In genomic region chr8:13209770-13210169, GRCm38 (mm10) we compare ENCODE assay signal across 16 mouse cellular contexts. TPM values are rescaled to one million over a fixed set of nuclear protein-coding genes. Genes with fewer than 3 reads are reported as not detected.
DNase-seq lines count a peak whose midpoint lies in the region; ATAC-seq and TF ChIP-seq lines count a peak whose summit lies in the region.
"Had no signal": no experiment of that assay in that cellular context is flagged by ENCODE, and none has a peak within 500 bp of the region (broad histone marks: within the 10 kb centered on the region; RNA-seq: fewer than 3 reads in every experiment).

No protein-coding gene starts in this region.

- no peak for TF ChIP-seq CTCF in cerebellum, adult 2 months (IDR thresholded peaks at IDR 0.05; ENCODE audit: borderline replicate concordance, insufficient read depth, low read depth, low read length)

- H3K9ac ChIP-seq in midbrain, embryonic 12.5 days (replicated peaks) = peak overlapping the region; percentile 32; the same call in 1 of the 2 replicates
- no peak overlapping the region for H3K9ac ChIP-seq in midbrain, embryonic 11.5 days (ENCODE audit: low read length)
- peak overlapping the region; percentile 12 for H3K9ac ChIP-seq in liver, embryonic 13.5 days
- H3K9ac ChIP-seq in kidney, embryonic 16.5 days (replicated peaks; ENCODE audit: low read length) = no peak overlapping the region
- H3K9ac ChIP-seq: forebrain, embryonic 12.5 days; neural tube, embryonic 12.5 days had no signal

- H3K4me2 ChIP-seq in midbrain, embryonic 12.5 days (replicated peaks) = no peak overlapping the region
- H3K4me2 ChIP-seq in midbrain, embryonic 11.5 days = no peak overlapping the region
- peak overlapping the region; percentile 44; the same call in 1 of the 2 replicates for H3K4me2 ChIP-seq in liver, embryonic 13.5 days
- H3K4me2 ChIP-seq in kidney, embryonic 16.5 days (replicated peaks; ENCODE audit: low read depth, low read length) = no peak overlapping the region
- H3K4me2 ChIP-seq: forebrain, embryonic 12.5 days; neural tube, embryonic 12.5 days had no signal

- H3K27ac ChIP-seq in midbrain, embryonic 12.5 days (replicated peaks) = no peak overlapping the region
- H3K27ac ChIP-seq in midbrain, embryonic 11.5 days (ENCODE audit: low read depth, low read length) = no peak overlapping the region
- H3K27ac ChIP-seq in heart, embryonic 10.5 days = peak overlapping the region; percentile 83
- H3K27ac ChIP-seq in liver, embryonic 13.5 days = peak overlapping the region; percentile 90
- no peak overlapping the region for H3K27ac ChIP-seq in kidney, embryonic 16.5 days (ENCODE audit: low read length)
- no peak overlapping the region for H3K27ac ChIP-seq in cerebellum, adult 2 months (ENCODE audit: insufficient read depth, low read length)
- H3K27ac ChIP-seq: forebrain, embryonic 12.5 days; hindbrain, embryonic 10.5 days; midbrain, embryonic 10.5 days; neural tube, embryonic 12.5 days had no signal

- 78% methylated on average over 1 of the region's 1 CpGs for WGBS in midbrain, embryonic 12.5 days
- WGBS in midbrain, embryonic 11.5 days = 82% methylated on average over 1 of the region's 1 CpGs
- 35% methylated on average over 1 of the region's 1 CpGs for WGBS in heart, embryonic 10.5 days
- WGBS in liver, embryonic 13.5 days (ENCODE audit: insufficient replicate concordance) = 90% methylated on average over 1 of the region's 1 CpGs
- 70% methylated on average over 1 of the region's 1 CpGs for WGBS in kidney, embryonic 16.5 days
- 39% methylated on average over 1 of the region's 1 CpGs for WGBS in cerebellum, adult 2 months

- no peak for TF ChIP-seq POLR2A in cerebellum, adult 2 months (IDR thresholded peaks at IDR 0.05; ENCODE audit: borderline replicate concordance, insufficient read depth, low read length)

- 0 out of 2 replicates have a peak, but pooled peaks cover 5% of the 10 kb centered on the region for H3K27me3 ChIP-seq in midbrain, embryonic 12.5 days
- H3K27me3 ChIP-seq in midbrain, embryonic 11.5 days (ENCODE audit: control insufficient read depth, insufficient read depth, low read length) = no peaks in the 10 kb centered on the region
- H3K27me3 ChIP-seq in heart, embryonic 10.5 days (ENCODE audit: insufficient read depth, poor library complexity, severe bottlenecking) = no peaks in the 10 kb centered on the region
- no peaks in the 10 kb centered on the region for H3K27me3 ChIP-seq in liver, embryonic 13.5 days
- no peaks in the 10 kb centered on the region for H3K27me3 ChIP-seq in kidney, embryonic 16.5 days (ENCODE audit: insufficient read depth, low read length)
- H3K27me3 ChIP-seq in cerebellum, adult 2 months (ENCODE audit: control insufficient read depth, insufficient read depth, low read length) = no peaks in the 10 kb centered on the region
- H3K27me3 ChIP-seq: forebrain, embryonic 12.5 days; neural tube, embryonic 12.5 days had no signal

- H3K36me3 ChIP-seq in midbrain, embryonic 12.5 days = no peaks in the 10 kb centered on the region
- no peaks in the 10 kb centered on the region for H3K36me3 ChIP-seq in midbrain, embryonic 11.5 days (ENCODE audit: control insufficient read depth, insufficient read depth, low read length)
- no peaks in the 10 kb centered on the region for H3K36me3 ChIP-seq in heart, embryonic 10.5 days
- no peaks in the 10 kb centered on the region for H3K36me3 ChIP-seq in liver, embryonic 13.5 days
- H3K36me3 ChIP-seq in kidney, embryonic 16.5 days (ENCODE audit: insufficient read depth, low read length) = no peaks in the 10 kb centered on the region
- H3K36me3 ChIP-seq: forebrain, embryonic 12.5 days; hindbrain, embryonic 10.5 days; midbrain, embryonic 10.5 days; neural tube, embryonic 12.5 days had no signal

- peaks cover 9% of the 10 kb centered on the region for H3K4me1 ChIP-seq in midbrain, embryonic 12.5 days
- H3K4me1 ChIP-seq in midbrain, embryonic 11.5 days (ENCODE audit: control insufficient read depth, insufficient read depth, low read length) = peaks cover 5% of the 10 kb centered on the region; the same call in 1 of the 2 replicates
- H3K4me1 ChIP-seq in heart, embryonic 10.5 days = peaks cover 59% of the 10 kb centered on the region
- H3K4me1 ChIP-seq in liver, embryonic 13.5 days (replicated peaks) = peaks cover 81% of the 10 kb centered on the region
- H3K4me1 ChIP-seq in kidney, embryonic 16.5 days (ENCODE audit: insufficient read depth, low read length) = peaks cover 8% of the 10 kb centered on the region
- no peaks in the 10 kb centered on the region for H3K4me1 ChIP-seq in cerebellum, adult 2 months (ENCODE audit: control insufficient read depth, insufficient read depth, low read length)

- no peak for DNase-seq in midbrain, embryonic 11.5 days (ENCODE audit: low spot score, missing footprints)
- DNase-seq in heart, embryonic 10.5 days (ENCODE audit: low spot score) = peak; percentile 87
- DNase-seq in liver, embryonic 13.5 days = no peak
- DNase-seq in right cerebral cortex, adult 2 months (ENCODE audit: low spot score in 2 of 2) = no peak
- DNase-seq in cerebellum, adult 2 months = no peak
- DNase-seq: embryo, embryonic 11 days; kidney, adult 18-20 months; left cerebral cortex, postnatal 4 days; right cerebral cortex, adult 18-20 months had no signal

- H3K4me3 ChIP-seq in midbrain, embryonic 12.5 days = no peak overlapping the region
- H3K4me3 ChIP-seq in midbrain, embryonic 11.5 days (ENCODE audit: low read depth, low read length) = no peak overlapping the region
- H3K4me3 ChIP-seq in heart, embryonic 10.5 days = no peak overlapping the region
- H3K4me3 ChIP-seq in liver, embryonic 13.5 days (replicated peaks) = no peak overlapping the region
- H3K4me3 ChIP-seq in kidney, embryonic 16.5 days (ENCODE audit: low read length) = no peak overlapping the region
- no peak overlapping the region for H3K4me3 ChIP-seq in cerebellum, adult 2 months (replicated peaks; ENCODE audit: insufficient read depth, low read depth, low read length)
- H3K4me3 ChIP-seq: forebrain, embryonic 12.5 days; hindbrain, embryonic 10.5 days; midbrain, embryonic 10.5 days; neural tube, embryonic 12.5 days had no signal

- no peak for ATAC-seq in midbrain, embryonic 12.5 days (ENCODE audit: low FRiP score, low read depth)
- ATAC-seq in midbrain, embryonic 11.5 days (ENCODE audit: low FRiP score) = no peak
- no peak for ATAC-seq in liver, embryonic 13.5 days (ENCODE audit: low read depth)
- ATAC-seq in kidney, embryonic 16.5 days (ENCODE audit: low FRiP score, low TSS enrichment) = no peak
- ATAC-seq: activated CD4-positive, CD25-positive, alpha-beta regulatory T cell, adult 4 months had no signal

- H3K9me3 ChIP-seq in midbrain, embryonic 12.5 days = no peaks in the 10 kb centered on the region
- no peaks in the 10 kb centered on the region for H3K9me3 ChIP-seq in midbrain, embryonic 11.5 days (ENCODE audit: control insufficient read depth, low read length)
- no peaks in the 10 kb centered on the region for H3K9me3 ChIP-seq in heart, embryonic 10.5 days
- no peaks in the 10 kb centered on the region for H3K9me3 ChIP-seq in liver, embryonic 13.5 days (replicated peaks)
- no peaks in the 10 kb centered on the region for H3K9me3 ChIP-seq in kidney, embryonic 16.5 days (ENCODE audit: low read length)
- H3K9me3 ChIP-seq: forebrain, embryonic 12.5 days; hindbrain, embryonic 10.5 days; midbrain, embryonic 10.5 days; neural tube, embryonic 12.5 days had no signal

RNA-seq across cellular contexts. Expression of gene Grtp1, which starts 9.3 kb away (rescaled TPM):
- 16.4 and 17.1 TPM in 2 replicates for polyA plus RNA-seq in midbrain, embryonic 12.5 days (2016; fragmentation: Nextera tagmentation; extraction: Ambion mirVana)
- polyA plus RNA-seq in midbrain, embryonic 11.5 days (2014; fragmentation: Nextera tagmentation; extraction: Ambion mirVana) = 20.9 and 22.0 TPM in 2 replicates
- polyA plus RNA-seq in heart, embryonic 10.5 days (2016; fragmentation: Nextera tagmentation; extraction: Ambion mirVana) = 30.5 and 34.0 TPM in 2 replicates
- polyA plus RNA-seq in liver, embryonic 13.5 days (2015; fragmentation: Nextera tagmentation; extraction: Ambion mirVana) = 11.5 and 13.1 TPM in 2 replicates
- 22.5 and 23.6 TPM in 2 replicates for polyA plus RNA-seq in kidney, embryonic 16.5 days (2015; fragmentation: Nextera tagmentation; extraction: Ambion mirVana)
- polyA plus RNA-seq in cerebellum, adult 2 months (2012; rRNA removed) = 6.8 and 8.0 TPM in 2 replicates

RNA-seq across cellular contexts. Expression of gene Adprhl1, which starts 44.2 kb away (rescaled TPM):
- polyA plus RNA-seq in midbrain, embryonic 12.5 days (2016; fragmentation: Nextera tagmentation; extraction: Ambion mirVana) = 0.28 TPM in 1 of 2 replicates, not detected in the other
- polyA plus RNA-seq in midbrain, embryonic 11.5 days (2014; fragmentation: Nextera tagmentation; extraction: Ambion mirVana) = not detected in 2 replicates
- 49.3 and 117 TPM in 2 replicates for polyA plus RNA-seq in heart, embryonic 10.5 days (2016; fragmentation: Nextera tagmentation; extraction: Ambion mirVana)
- 0.07 and 0.57 TPM in 2 replicates for polyA plus RNA-seq in liver, embryonic 13.5 days (2015; fragmentation: Nextera tagmentation; extraction: Ambion mirVana)
- 0.16 and 0.46 TPM in 2 replicates for polyA plus RNA-seq in kidney, embryonic 16.5 days (2015; fragmentation: Nextera tagmentation; extraction: Ambion mirVana)
- 2.2 and 2.5 TPM in 2 replicates for polyA plus RNA-seq in cerebellum, adult 2 months (2012; rRNA removed)
- polyA plus RNA-seq: activated CD4-positive, CD25-positive, alpha-beta regulatory T cell, adult 4 months; forebrain, embryonic 12.5 days; midbrain, embryonic 10.5 days had no signal

RNA-seq across cellular contexts. Expression of gene Lamp1, which starts 50.8 kb away (rescaled TPM):
- polyA plus RNA-seq in midbrain, embryonic 12.5 days (2016; fragmentation: Nextera tagmentation; extraction: Ambion mirVana) = 242 and 251 TPM in 2 replicates
- 274 and 282 TPM in 2 replicates for polyA plus RNA-seq in midbrain, embryonic 11.5 days (2014; fragmentation: Nextera tagmentation; extraction: Ambion mirVana)
- polyA plus RNA-seq in heart, embryonic 10.5 days (2016; fragmentation: Nextera tagmentation; extraction: Ambion mirVana) = 290 and 334 TPM in 2 replicates
- polyA plus RNA-seq in liver, embryonic 13.5 days (2015; fragmentation: Nextera tagmentation; extraction: Ambion mirVana) = 179 and 196 TPM in 2 replicates
- 308 and 374 TPM in 2 replicates for polyA plus RNA-seq in kidney, embryonic 16.5 days (2015; fragmentation: Nextera tagmentation; extraction: Ambion mirVana)
- 554 and 555 TPM in 2 replicates for polyA plus RNA-seq in cerebellum, adult 2 months (2012; rRNA removed)

Comparison
In these comparisons a context has a peak if more than half of its experiments do, and no peak if none do; other contexts are left out.
1. H3K9ac ChIP-seq: peak in midbrain, embryonic 12.5 days (single experiment) and liver, embryonic 13.5 days (single experiment); none in midbrain, embryonic 11.5 days (single experiment) and kidney, embryonic 16.5 days (single experiment).
2. H3K27ac ChIP-seq: peak in heart, embryonic 10.5 days (single experiment) and liver, embryonic 13.5 days (single experiment); none in midbrain, embryonic 12.5 days (single experiment), midbrain, embryonic 11.5 days (single experiment), kidney, embryonic 16.5 days (single experiment) and cerebellum, adult 2 months (single experiment).
3. RNA of gene Adprhl1, which starts 44.2 kb away (polyA plus RNA-seq): 49.3 to 117 TPM in heart, embryonic 10.5 days; 2.2 to 2.5 TPM in cerebellum, adult 2 months, 0.28 TPM in midbrain, embryonic 12.5 days, 0.16 to 0.46 TPM in kidney, embryonic 16.5 days, 0.07 to 0.57 TPM in liver, embryonic 13.5 days and not detected in midbrain, embryonic 11.5 days; every median in the first group is over 10 times any median in the second.